Mouse (Mus musculus) cerebellum, adult 2 months (tissue): ENCODE results near the gene Nrxn2. TPM values are rescaled to one million over a fixed set of nuclear protein-coding genes. Genes with fewer than 3 reads are reported as not detected.

Experiments used
- DNase-seq, 2 experiments: peaks; one replicate each; pipeline ENCODE4 v3.0.0; 2021
- H3K27ac ChIP-seq: fragments of 200-500 bp; 2 replicates; pipeline ENCODE4 v1.5.1; 2012; ENCODE audit warnings: low read length, control low read depth, inconsistent platforms; ENCODE audit not compliant: insufficient read depth
- H3K27me3 ChIP-seq: fragments of 200-500 bp; 2 replicates; pipeline ENCODE4 v1.6.1; 2012; ENCODE audit warnings: inconsistent platforms, mild to moderate bottlenecking, low read length, moderate library complexity; ENCODE audit not compliant: control insufficient read depth, insufficient read depth
- H3K4me1 ChIP-seq: fragments of 200-500 bp; 2 replicates; pipeline ENCODE4 v1.6.1; 2011; ENCODE audit warnings: low read length; ENCODE audit not compliant: control insufficient read depth, insufficient read depth
- H3K4me3 ChIP-seq: fragments of 200-500 bp; replicated peaks from 2 replicates; pipeline ENCODE3; 2011; ENCODE audit warnings: mild to moderate bottlenecking, low read depth, low read length, control low read depth; ENCODE audit not compliant: insufficient read depth
- CTCF ChIP-seq: fragments of 200-500 bp; IDR thresholded peaks from 2 replicates; pipeline ENCODE4 v1.5.1; 2011; ENCODE audit warnings: low read depth, mild to moderate bottlenecking, control low read depth, low read length, moderate library complexity, borderline replicate concordance; ENCODE audit not compliant: insufficient read depth
- POLR2A ChIP-seq: fragments of 200-500 bp; IDR thresholded peaks from 2 replicates; pipeline ENCODE4 v1.6.1; 2011; ENCODE audit warnings: low read length, control low read depth, borderline replicate concordance; ENCODE audit not compliant: insufficient read depth
- WGBS: fragments of 180-500 bp; shearing (Covaris S2); methylation state at CpG from one replicate; pipeline ENCODE4 v1.1.7; 2018; 5-methylcytosine and 5-hydroxymethylcytosine counted together
- polyA plus RNA-seq: library from polyadenylated mRNA; depleted of rRNA; stranded (reverse); fragments of >200 nt; gene quantifications from 2 replicates; pipeline ENCODE4 v1.2.3, GENCODE M21; 2012

The Nrxn2 gene
- polyA plus RNA-seq, 1 experiment: 420 TPM

GRCm38 (mm10) chr19:6466945-6467344, 48.4 kb downstream of the Nrxn2 start:
- H3K27me3 ChIP-seq: no peaks in the 10 kb centered on the region
- no peak overlapping the region for H3K27ac ChIP-seq
- TF ChIP-seq CTCF: no peak
- no peak for TF ChIP-seq POLR2A
- peaks cover 22% of the 10 kb centered on the region for H3K4me1 ChIP-seq
- WGBS: 94% methylated on average over 3 of the region's 3 CpGs
- H3K4me3 ChIP-seq: no peak overlapping the region
- no peak for DNase-seq

GRCm38 (mm10) chr19:6467374-6467979, 48.9 kb downstream of the Nrxn2 start:
- peaks cover 22% of the 10 kb centered on the region for H3K4me1 ChIP-seq
- no peak for DNase-seq
- no peaks in the 10 kb centered on the region for H3K27me3 ChIP-seq
- no peak overlapping the region for H3K4me3 ChIP-seq
- H3K27ac ChIP-seq: no peak overlapping the region
- WGBS: 73% methylated on average over 15 of the region's 15 CpGs
- TF ChIP-seq CTCF (no peak), POLR2A (no peak)

- H3K27ac ChIP-seq: no peak overlapping the region
- 87% methylated on average over 5 of the region's 5 CpGs for WGBS
- no peak for DNase-seq
- no peak overlapping the region for H3K4me3 ChIP-seq
- H3K4me1 ChIP-seq: peaks cover 5% of the 10 kb centered on the region; the same call in 1 of the 2 replicates
- TF ChIP-seq CTCF (no peak), POLR2A (no peak)
- no peaks in the 10 kb centered on the region for H3K27me3 ChIP-seq
Measured at GRCm38 (mm10) chr19:6471630-6472029, 53.1 kb downstream of the Nrxn2 start.

- no peak for TF ChIP-seq CTCF
- TF ChIP-seq POLR2A: no peak
- Histone ChIP-seq H3K27me3 (no peaks in the 10 kb centered on the region), H3K27ac (no peak overlapping the region), H3K4me3 (no peak overlapping the region), H3K4me1 (peaks cover 5% of the 10 kb centered on the region; the same call in 1 of the 2 replicates)
- no peak for DNase-seq
- WGBS: 88% methylated on average over 9 of the region's 9 CpGs
Measured at GRCm38 (mm10) chr19:6472821-6473220, 54.3 kb downstream of the Nrxn2 start.

- Histone ChIP-seq H3K4me3 (no peak overlapping the region), H3K4me1 (peaks cover 5% of the 10 kb centered on the region; the same call in 1 of the 2 replicates), H3K27ac (no peak overlapping the region), H3K27me3 (no peaks in the 10 kb centered on the region)
- DNase-seq: no peak
- 26% methylated on average over 15 of the region's 15 CpGs for WGBS
- TF ChIP-seq POLR2A (no peak), CTCF (no peak)
Measured at GRCm38 (mm10) chr19:6474706-6475105, 56.2 kb downstream of the Nrxn2 start.

DNA sequence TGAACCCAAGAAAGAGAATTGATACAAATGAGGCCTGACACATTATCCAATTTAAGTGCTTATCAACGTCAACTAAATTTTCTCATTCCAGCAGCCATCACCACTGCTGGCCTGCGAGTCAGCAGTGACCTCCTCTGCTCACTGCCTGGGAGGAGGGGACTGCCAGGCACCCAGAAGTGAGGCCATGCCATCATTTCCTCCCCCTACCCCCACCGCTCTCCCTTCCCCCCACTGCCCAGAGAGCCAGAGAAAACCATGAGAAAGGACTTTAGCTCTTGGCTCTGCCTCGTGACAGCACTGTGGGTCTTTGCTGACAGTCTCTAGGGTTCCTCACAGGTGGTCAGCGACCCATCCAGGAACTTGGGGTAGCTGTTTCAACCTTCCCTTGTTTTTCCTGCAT, 56.6 kb downstream of the Nrxn2 start:
- DNase-seq: no peak
- Histone ChIP-seq H3K4me3 (no peak overlapping the region), H3K4me1 (peaks cover 5% of the 10 kb centered on the region; the same call in 1 of the 2 replicates), H3K27ac (no peak overlapping the region), H3K27me3 (no peaks in the 10 kb centered on the region)
- WGBS: 29% methylated on average over 5 of the region's 5 CpGs
- no peak for TF ChIP-seq CTCF
- TF ChIP-seq POLR2A: no peak

- 82% methylated on average over 4 of the region's 4 CpGs for WGBS
- Histone ChIP-seq H3K4me1 (peaks cover 14% of the 10 kb centered on the region), H3K27me3 (no peaks in the 10 kb centered on the region), H3K4me3 (no peak overlapping the region), H3K27ac (no peak overlapping the region)
- DNase-seq: no peak
- TF ChIP-seq POLR2A (no peak), CTCF (no peak)
Measured at GRCm38 (mm10) chr19:6477007-6477406, 58.5 kb downstream of the Nrxn2 start.

DNA sequence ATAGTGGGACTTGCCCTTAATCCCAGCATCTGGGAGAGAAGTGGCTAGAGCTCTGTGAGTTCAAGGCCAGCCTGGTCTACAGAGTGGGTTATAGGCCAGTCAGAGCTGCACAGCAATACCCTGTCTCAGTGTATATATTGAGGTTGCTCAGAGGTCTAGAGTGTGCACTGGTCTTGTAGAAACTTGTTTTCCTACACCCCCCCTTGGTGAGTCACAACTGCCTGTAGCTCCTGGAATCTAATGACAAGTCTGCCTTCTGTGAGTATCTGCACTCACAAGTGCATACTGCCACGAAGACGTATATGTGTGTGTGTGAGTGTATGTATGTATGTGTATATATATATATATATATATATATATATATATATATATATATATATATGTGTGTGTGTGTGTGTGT, 60.0 kb downstream of the Nrxn2 start:
- TF ChIP-seq CTCF (no peak), POLR2A (no peak)
- DNase-seq: no peak
- 88% methylated on average over 2 of the region's 2 CpGs for WGBS
- H3K4me1 ChIP-seq: peaks cover 26% of the 10 kb centered on the region
- no peak overlapping the region for H3K4me3 ChIP-seq
- no peaks in the 10 kb centered on the region for H3K27me3 ChIP-seq
- no peak overlapping the region for H3K27ac ChIP-seq

- no peak overlapping the region for H3K4me3 ChIP-seq
- TF ChIP-seq POLR2A (no peak), CTCF (no peak)
- peak; percentile 60 to 74 for DNase-seq
- H3K4me1 ChIP-seq: peaks cover 22% of the 10 kb centered on the region
- peak overlapping the region; percentile 4; the same call in 1 of the 2 replicates for H3K27ac ChIP-seq
- WGBS: 12% methylated on average over 6 of the region's 6 CpGs
- no peaks in the 10 kb centered on the region for H3K27me3 ChIP-seq
Measured at GRCm38 (mm10) chr19:6482886-6483285, 64.4 kb downstream of the Nrxn2 start.
